In the genomic region with DNA sequence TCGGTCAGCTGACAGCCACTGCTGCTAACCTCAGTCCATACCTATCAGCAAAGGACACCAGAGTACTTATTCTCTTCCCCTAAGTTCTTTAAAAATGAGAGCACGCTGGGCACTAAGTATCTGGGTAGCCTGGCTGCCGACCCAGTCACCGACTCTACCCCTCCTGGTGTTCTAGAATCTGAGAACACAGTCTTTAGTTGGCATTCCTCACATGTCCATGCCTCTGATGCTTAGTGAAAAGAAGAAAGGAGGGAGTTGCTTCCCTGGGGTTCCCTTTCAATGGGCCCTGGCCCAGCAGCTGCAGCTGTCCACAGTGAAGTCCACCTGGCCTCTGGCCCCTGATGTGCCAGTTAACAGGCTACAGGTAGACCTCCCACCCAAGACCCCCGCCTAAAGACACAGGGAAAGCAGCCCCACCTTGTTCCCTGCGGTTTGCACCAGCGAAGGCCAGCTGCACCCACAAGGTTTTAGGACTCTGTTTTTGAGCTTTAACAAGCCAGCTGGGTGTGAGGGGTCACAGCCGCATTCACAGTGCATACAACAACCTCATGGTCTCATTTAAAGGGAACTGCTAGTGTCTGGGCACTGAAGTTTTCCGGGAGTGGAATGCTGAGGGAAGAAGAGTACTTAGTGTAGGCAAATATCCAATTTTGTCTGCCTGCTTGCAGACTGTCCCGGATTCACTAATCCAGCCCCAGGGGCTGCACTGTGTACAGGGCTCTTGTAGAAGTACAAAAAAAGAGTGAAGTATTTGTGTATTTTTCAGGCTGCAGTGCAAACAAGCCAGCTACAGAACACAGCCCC, we compare ENCODE assay signal across 9 mouse cellular contexts. TPM values are rescaled to one million over a fixed set of nuclear protein-coding genes. Genes with fewer than 3 reads are reported as not detected.
DNase-seq lines count a peak whose midpoint lies in the region; ATAC-seq lines count a peak whose summit lies in the region.
"Had no signal": no experiment of that assay in that cellular context is flagged by ENCODE, and none has a peak within 500 bp of the region (broad histone marks: within the 10 kb centered on the region; RNA-seq: fewer than 3 reads in every experiment).

No protein-coding gene starts in this region.

- peaks cover 61% of the 10 kb centered on the region for H3K27me3 ChIP-seq in lung, embryonic 15.5 days
- H3K27me3 ChIP-seq in embryonic facial prominence, embryonic 15.5 days = no peaks in the 10 kb centered on the region
- H3K27me3 ChIP-seq in intestine, embryonic 16.5 days (replicated peaks; ENCODE audit: control insufficient read depth, insufficient read depth, low read length) = peaks cover 16% of the 10 kb centered on the region

- no peaks in the 10 kb centered on the region for H3K9me3 ChIP-seq in lung, embryonic 15.5 days
- no peaks in the 10 kb centered on the region for H3K9me3 ChIP-seq in embryonic facial prominence, embryonic 15.5 days (replicated peaks)
- no peaks in the 10 kb centered on the region for H3K9me3 ChIP-seq in intestine, embryonic 16.5 days (ENCODE audit: control insufficient read depth, low read length)

- WGBS in lung, embryonic 15.5 days = 19% methylated on average over 10 of the region's 10 CpGs
- 13% methylated on average over 10 of the region's 10 CpGs for WGBS in embryonic facial prominence, embryonic 15.5 days
- WGBS in intestine, embryonic 16.5 days = 25% methylated on average over 10 of the region's 10 CpGs

- peak overlapping the region; percentile 91 for H3K27ac ChIP-seq in lung, embryonic 15.5 days
- peak overlapping the region; percentile 96 for H3K27ac ChIP-seq in embryonic facial prominence, embryonic 15.5 days (replicated peaks)
- peak overlapping the region; percentile 20 for H3K27ac ChIP-seq in intestine, embryonic 16.5 days (ENCODE audit: low read length)
- H3K27ac ChIP-seq: liver, embryonic 14.5 days had no signal

- DNase-seq in lung, adult 18-20 months = no peak
- peak; percentile 42 for DNase-seq in retina, postnatal 1 day
- DNase-seq in urinary bladder, postnatal 14 days (ENCODE audit: low spot score) = no peak
- DNase-seq in frontal cortex, adult 2 months (ENCODE audit: extremely low spot score in 1 of 2, low spot score in 1 of 2) = no peak
- no peak for DNase-seq in testis, postnatal 14 days (ENCODE audit: low spot score)

- H3K9ac ChIP-seq in lung, embryonic 15.5 days = no peak overlapping the region
- H3K9ac ChIP-seq in embryonic facial prominence, embryonic 15.5 days = no peak overlapping the region
- H3K9ac ChIP-seq in intestine, embryonic 16.5 days (ENCODE audit: low read depth, low read length) = peak overlapping the region; percentile 36
- H3K9ac ChIP-seq: liver, embryonic 14.5 days had no signal

- peak overlapping the region; percentile 89 for H3K4me2 ChIP-seq in lung, embryonic 15.5 days
- H3K4me2 ChIP-seq in embryonic facial prominence, embryonic 15.5 days (replicated peaks) = peak overlapping the region; percentile 86
- H3K4me2 ChIP-seq in intestine, embryonic 16.5 days (ENCODE audit: low read depth, low read length) = peak overlapping the region; percentile 26

- peaks cover 76% of the 10 kb centered on the region for H3K4me1 ChIP-seq in lung, embryonic 15.5 days
- H3K4me1 ChIP-seq in embryonic facial prominence, embryonic 15.5 days = peaks cover 60% of the 10 kb centered on the region
- peaks cover 38% of the 10 kb centered on the region for H3K4me1 ChIP-seq in intestine, embryonic 16.5 days (ENCODE audit: control insufficient read depth, insufficient read depth, low read length)

- ATAC-seq in lung, embryonic 15.5 days (ENCODE audit: borderline replicate concordance, extremely low read depth, low FRiP score, low TSS enrichment) = no peak
- ATAC-seq in embryonic facial prominence, embryonic 15.5 days (ENCODE audit: insufficient number of reproducible peaks, low FRiP score, low TSS enrichment, low read depth) = no peak
- no peak for ATAC-seq in intestine, embryonic 16.5 days

- no peak overlapping the region for H3K4me3 ChIP-seq in lung, embryonic 15.5 days
- H3K4me3 ChIP-seq in embryonic facial prominence, embryonic 15.5 days (replicated peaks) = peak overlapping the region; percentile 64
- no peak overlapping the region for H3K4me3 ChIP-seq in intestine, embryonic 16.5 days (ENCODE audit: low read length)

- no peaks in the 10 kb centered on the region for H3K36me3 ChIP-seq in lung, embryonic 15.5 days
- H3K36me3 ChIP-seq in embryonic facial prominence, embryonic 15.5 days = no peaks in the 10 kb centered on the region
- no peaks in the 10 kb centered on the region for H3K36me3 ChIP-seq in intestine, embryonic 16.5 days (ENCODE audit: control insufficient read depth, insufficient read depth, low read length)

RNA-seq across cellular contexts. Expression of a gene that starts 3.4 kb away (rescaled TPM):
- 7.5 and 8.6 TPM in 2 replicates for polyA plus RNA-seq in lung, embryonic 15.5 days (2015; fragmentation: Nextera tagmentation; extraction: Ambion mirVana)
- polyA plus RNA-seq in embryonic facial prominence, embryonic 15.5 days (2015; fragmentation: Nextera tagmentation; extraction: Ambion mirVana) = 18.8 and 20.7 TPM in 2 replicates
- polyA plus RNA-seq in intestine, embryonic 16.5 days (2015; fragmentation: Nextera tagmentation; extraction: Ambion mirVana) = 4.4 and 5.4 TPM in 2 replicates
- polyA plus RNA-seq in frontal cortex, adult 2 months (2012; rRNA removed) = 1.6 and 2.2 TPM in 2 replicates

Comparison
In these comparisons a context has a peak if more than half of its experiments do, and no peak if none do; other contexts are left out.
1. H3K27ac ChIP-seq: peak in every context shown above with its lines; median percentile 96 in embryonic facial prominence, embryonic 15.5 days; 91 in lung, embryonic 15.5 days; 20 in intestine, embryonic 16.5 days.
2. H3K4me2 ChIP-seq: peak in every context shown above with its lines; median percentile 89 in lung, embryonic 15.5 days; 86 in embryonic facial prominence, embryonic 15.5 days; 26 in intestine, embryonic 16.5 days.